Mouse (Mus musculus): ENCODE data around the gene Arhgap24. TPM values are rescaled to one million over a fixed set of nuclear protein-coding genes. Genes with fewer than 3 reads are reported as not detected.

The Arhgap24 gene
- polyA plus RNA-seq, 1 experiment from 2014 or later, result 15.0 TPM

- Histone ChIP-seq H3K4me2 (ENCODE audit: low read length) (no peak overlapping the region), H3K27ac (ENCODE audit: low read depth, low read length) (no peak overlapping the region), H3K4me3 (ENCODE audit: low read length) (no peak overlapping the region), H3K9ac (ENCODE audit: low read depth, low read length) (no peak overlapping the region), H3K36me3 (ENCODE audit: control insufficient read depth, insufficient read depth, low read length) (no peaks in the 10 kb centered on the region), H3K27me3 (replicated peaks; ENCODE audit: control insufficient read depth, insufficient read depth, low read length) (no peaks in the 10 kb centered on the region), H3K4me1 (ENCODE audit: control insufficient read depth, insufficient read depth, low read depth, low read length) (no peaks in the 10 kb centered on the region), H3K9me3 (ENCODE audit: control insufficient read depth, low read length) (no peaks in the 10 kb centered on the region)
- ATAC-seq, result no peak
- WGBS, result 79% methylated on average over 9 of the region's 9 CpGs
Observed at GRCm38 (mm10) chr5:102492152-102492551, 11.0 kb downstream of the Arhgap24 start.

- H3K36me3 ChIP-seq (ENCODE audit: control insufficient read depth, insufficient read depth, low read length), result no peaks in the 10 kb centered on the region
- no peaks in the 10 kb centered on the region for H3K9me3 ChIP-seq (ENCODE audit: control insufficient read depth, low read length)
- H3K4me1 ChIP-seq (ENCODE audit: control insufficient read depth, insufficient read depth, low read depth, low read length), result no peaks in the 10 kb centered on the region
- no peaks in the 10 kb centered on the region for H3K27me3 ChIP-seq (replicated peaks; ENCODE audit: control insufficient read depth, insufficient read depth, low read length)
- H3K27ac ChIP-seq (ENCODE audit: low read depth, low read length), result no peak overlapping the region
- no peak for ATAC-seq
- 41% methylated on average over 6 of the region's 6 CpGs for WGBS
- H3K4me2 ChIP-seq (ENCODE audit: low read length), result no peak overlapping the region
- no peak overlapping the region for H3K4me3 ChIP-seq (ENCODE audit: low read length)
- H3K9ac ChIP-seq (ENCODE audit: low read depth, low read length), result no peak overlapping the region
Observed at GRCm38 (mm10) chr5:102494827-102495226, 13.6 kb downstream of the Arhgap24 start.

- Histone ChIP-seq H3K9me3 (ENCODE audit: control insufficient read depth, low read length) (no peaks in the 10 kb centered on the region), H3K4me2 (ENCODE audit: low read length) (no peak overlapping the region), H3K27ac (ENCODE audit: low read depth, low read length) (no peak overlapping the region), H3K36me3 (ENCODE audit: control insufficient read depth, insufficient read depth, low read length) (no peaks in the 10 kb centered on the region), H3K27me3 (replicated peaks; ENCODE audit: control insufficient read depth, insufficient read depth, low read length) (no peaks in the 10 kb centered on the region), H3K4me3 (ENCODE audit: low read length) (no peak overlapping the region), H3K9ac (ENCODE audit: low read depth, low read length) (no peak overlapping the region), H3K4me1 (ENCODE audit: control insufficient read depth, insufficient read depth, low read depth, low read length) (no peaks in the 10 kb centered on the region)
- 65% methylated on average over 3 of the region's 3 CpGs for WGBS
- ATAC-seq, result no peak
Observed at GRCm38 (mm10) chr5:102497205-102497604, 16.0 kb downstream of the Arhgap24 start.

GRCm38 (mm10) chr5:102498747-102499146 lies 17.6 kb downstream of the Arhgap24 start:
- no peaks in the 10 kb centered on the region for H3K27me3 ChIP-seq (replicated peaks; ENCODE audit: control insufficient read depth, insufficient read depth, low read length)
- H3K27ac ChIP-seq (ENCODE audit: low read depth, low read length), result no peak overlapping the region
- H3K9me3 ChIP-seq (ENCODE audit: control insufficient read depth, low read length), result no peaks in the 10 kb centered on the region
- H3K4me3 ChIP-seq (ENCODE audit: low read length), result no peak overlapping the region
- no peak overlapping the region for H3K4me2 ChIP-seq (ENCODE audit: low read length)
- no peak overlapping the region for H3K9ac ChIP-seq (ENCODE audit: low read depth, low read length)
- H3K36me3 ChIP-seq (ENCODE audit: control insufficient read depth, insufficient read depth, low read length), result no peaks in the 10 kb centered on the region
- H3K4me1 ChIP-seq (ENCODE audit: control insufficient read depth, insufficient read depth, low read depth, low read length), result no peaks in the 10 kb centered on the region
- 88% methylated on average over 5 of the region's 5 CpGs for WGBS
- no peak for ATAC-seq

- Histone ChIP-seq H3K4me2 (ENCODE audit: low read length) (no peak overlapping the region), H3K4me1 (ENCODE audit: control insufficient read depth, insufficient read depth, low read depth, low read length) (no peaks in the 10 kb centered on the region), H3K27me3 (replicated peaks; ENCODE audit: control insufficient read depth, insufficient read depth, low read length) (no peaks in the 10 kb centered on the region), H3K4me3 (ENCODE audit: low read length) (no peak overlapping the region), H3K9me3 (ENCODE audit: control insufficient read depth, low read length) (no peaks in the 10 kb centered on the region), H3K27ac (ENCODE audit: low read depth, low read length) (no peak overlapping the region), H3K36me3 (ENCODE audit: control insufficient read depth, insufficient read depth, low read length) (no peaks in the 10 kb centered on the region), H3K9ac (ENCODE audit: low read depth, low read length) (no peak overlapping the region)
- 95% methylated on average over 2 of the region's 2 CpGs for WGBS
- no peak for ATAC-seq
Observed at GRCm38 (mm10) chr5:102502333-102502732, 21.1 kb downstream of the Arhgap24 start.

GRCm38 (mm10) chr5:102503066-102503465 lies 21.9 kb downstream of the Arhgap24 start:
- H3K4me3 ChIP-seq (ENCODE audit: low read length), result no peak overlapping the region
- H3K9ac ChIP-seq (ENCODE audit: low read depth, low read length), result no peak overlapping the region
- H3K27me3 ChIP-seq (replicated peaks; ENCODE audit: control insufficient read depth, insufficient read depth, low read length), result no peaks in the 10 kb centered on the region
- WGBS, result 79% methylated on average over 3 of the region's 3 CpGs
- no peak overlapping the region for H3K4me2 ChIP-seq (ENCODE audit: low read length)
- ATAC-seq, result no peak
- no peaks in the 10 kb centered on the region for H3K9me3 ChIP-seq (ENCODE audit: control insufficient read depth, low read length)
- H3K27ac ChIP-seq (ENCODE audit: low read depth, low read length), result no peak overlapping the region
- H3K36me3 ChIP-seq (ENCODE audit: control insufficient read depth, insufficient read depth, low read length), result no peaks in the 10 kb centered on the region
- no peaks in the 10 kb centered on the region for H3K4me1 ChIP-seq (ENCODE audit: control insufficient read depth, insufficient read depth, low read depth, low read length)

GRCm38 (mm10) chr5:102503868-102504267 lies 22.7 kb downstream of the Arhgap24 start:
- no peak overlapping the region for H3K27ac ChIP-seq (ENCODE audit: low read depth, low read length)
- no peak overlapping the region for H3K4me3 ChIP-seq (ENCODE audit: low read length)
- no peak overlapping the region for H3K4me2 ChIP-seq (ENCODE audit: low read length)
- no peaks in the 10 kb centered on the region for H3K27me3 ChIP-seq (replicated peaks; ENCODE audit: control insufficient read depth, insufficient read depth, low read length)
- H3K9me3 ChIP-seq (ENCODE audit: control insufficient read depth, low read length), result no peaks in the 10 kb centered on the region
- no peak for ATAC-seq
- no peak overlapping the region for H3K9ac ChIP-seq (ENCODE audit: low read depth, low read length)
- no peaks in the 10 kb centered on the region for H3K36me3 ChIP-seq (ENCODE audit: control insufficient read depth, insufficient read depth, low read length)
- WGBS, result 79% methylated on average over 2 of the region's 2 CpGs
- no peaks in the 10 kb centered on the region for H3K4me1 ChIP-seq (ENCODE audit: control insufficient read depth, insufficient read depth, low read depth, low read length)

GRCm38 (mm10) chr5:102504557-102504956 lies 23.4 kb downstream of the Arhgap24 start:
- Histone ChIP-seq H3K4me1 (ENCODE audit: control insufficient read depth, insufficient read depth, low read depth, low read length) (no peaks in the 10 kb centered on the region), H3K27ac (ENCODE audit: low read depth, low read length) (no peak overlapping the region), H3K4me2 (ENCODE audit: low read length) (no peak overlapping the region), H3K9me3 (ENCODE audit: control insufficient read depth, low read length) (no peaks in the 10 kb centered on the region), H3K4me3 (ENCODE audit: low read length) (no peak overlapping the region), H3K36me3 (ENCODE audit: control insufficient read depth, insufficient read depth, low read length) (no peaks in the 10 kb centered on the region), H3K9ac (ENCODE audit: low read depth, low read length) (no peak overlapping the region), H3K27me3 (replicated peaks; ENCODE audit: control insufficient read depth, insufficient read depth, low read length) (no peaks in the 10 kb centered on the region)
- 90% methylated on average over 4 of the region's 4 CpGs for WGBS
- no peak for ATAC-seq

- Histone ChIP-seq H3K9me3 (ENCODE audit: control insufficient read depth, low read length) (no peaks in the 10 kb centered on the region), H3K36me3 (ENCODE audit: control insufficient read depth, insufficient read depth, low read length) (no peaks in the 10 kb centered on the region), H3K4me3 (ENCODE audit: low read length) (no peak overlapping the region), H3K27ac (ENCODE audit: low read depth, low read length) (no peak overlapping the region), H3K4me1 (ENCODE audit: control insufficient read depth, insufficient read depth, low read depth, low read length) (no peaks in the 10 kb centered on the region), H3K27me3 (replicated peaks; ENCODE audit: control insufficient read depth, insufficient read depth, low read length) (no peaks in the 10 kb centered on the region), H3K9ac (ENCODE audit: low read depth, low read length) (no peak overlapping the region), H3K4me2 (ENCODE audit: low read length) (no peak overlapping the region)
- ATAC-seq, result no peak
- WGBS, result 67% methylated on average over 3 of the region's 3 CpGs
Observed at GRCm38 (mm10) chr5:102508162-102508561, 27.0 kb downstream of the Arhgap24 start.

- Histone ChIP-seq H3K9me3 (ENCODE audit: control insufficient read depth, low read length) (no peaks in the 10 kb centered on the region), H3K36me3 (ENCODE audit: control insufficient read depth, insufficient read depth, low read length) (no peaks in the 10 kb centered on the region), H3K9ac (ENCODE audit: low read depth, low read length) (no peak overlapping the region), H3K4me1 (ENCODE audit: control insufficient read depth, insufficient read depth, low read depth, low read length) (no peaks in the 10 kb centered on the region), H3K27me3 (replicated peaks; ENCODE audit: control insufficient read depth, insufficient read depth, low read length) (no peaks in the 10 kb centered on the region), H3K27ac (ENCODE audit: low read depth, low read length) (no peak overlapping the region), H3K4me2 (ENCODE audit: low read length) (no peak overlapping the region), H3K4me3 (ENCODE audit: low read length) (no peak overlapping the region)
- WGBS, result 57% methylated on average over 2 of the region's 2 CpGs
- no peak for ATAC-seq
Observed at GRCm38 (mm10) chr5:102509381-102509780, 28.2 kb downstream of the Arhgap24 start.
